Mouse (Mus musculus) CD4-positive helper T cell, adult 2 months (primary cell): ENCODE results near the gene Pycard.

Experiments
- DNase-seq: peaks from one replicate; pipeline ENCODE4 v3.0.0-alpha.2; 2012; ENCODE audit warnings: low read depth, missing footprints, low spot score

Pycard gene

DNA sequence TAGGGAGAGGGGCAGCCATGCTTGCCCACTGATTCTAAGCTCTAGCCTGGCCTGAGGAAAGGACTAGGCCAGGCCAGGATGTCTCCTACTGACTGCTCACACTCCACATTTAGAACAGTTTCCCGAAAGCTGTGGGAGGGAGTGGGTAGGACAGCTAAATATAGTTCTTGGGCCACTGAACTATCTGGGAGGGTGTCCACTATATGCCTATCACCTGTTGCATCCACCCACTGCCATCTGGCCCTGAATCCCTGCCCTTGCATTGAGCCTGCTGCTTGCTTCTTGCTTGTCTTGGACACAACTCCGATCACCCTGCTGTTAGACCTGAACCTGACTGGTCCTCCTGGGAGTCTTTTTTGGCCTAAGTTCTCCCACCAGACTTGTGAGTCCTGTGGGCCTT, 10.0 kb upstream of the Pycard start, which contains the start of gene Trim72:
Gene Trim72 (plus strand): TSS at position 262 of the 400 bp plus-strand sequence.
- no peak for DNase-seq

DNA sequence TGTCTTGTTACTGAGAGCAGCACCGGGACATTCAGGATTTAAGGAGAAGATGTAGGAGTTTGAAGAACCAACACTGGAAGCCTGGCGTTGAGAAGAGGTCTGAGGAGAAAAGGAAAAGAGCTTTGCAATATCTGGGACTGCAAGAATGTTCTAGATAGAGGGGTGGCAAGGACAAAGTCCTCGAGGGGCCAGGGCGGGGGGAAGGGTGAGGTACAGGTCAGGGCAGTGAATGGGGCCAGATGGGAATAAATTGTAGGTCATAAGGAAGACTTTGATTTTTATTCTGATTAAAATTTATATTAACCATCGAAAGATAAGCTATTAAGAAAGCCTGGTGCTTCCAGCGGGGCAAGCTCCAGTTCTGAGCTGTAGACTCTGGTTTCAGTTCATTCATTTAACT, 9.4 kb upstream of the Pycard start:
- no peak for DNase-seq

DNA sequence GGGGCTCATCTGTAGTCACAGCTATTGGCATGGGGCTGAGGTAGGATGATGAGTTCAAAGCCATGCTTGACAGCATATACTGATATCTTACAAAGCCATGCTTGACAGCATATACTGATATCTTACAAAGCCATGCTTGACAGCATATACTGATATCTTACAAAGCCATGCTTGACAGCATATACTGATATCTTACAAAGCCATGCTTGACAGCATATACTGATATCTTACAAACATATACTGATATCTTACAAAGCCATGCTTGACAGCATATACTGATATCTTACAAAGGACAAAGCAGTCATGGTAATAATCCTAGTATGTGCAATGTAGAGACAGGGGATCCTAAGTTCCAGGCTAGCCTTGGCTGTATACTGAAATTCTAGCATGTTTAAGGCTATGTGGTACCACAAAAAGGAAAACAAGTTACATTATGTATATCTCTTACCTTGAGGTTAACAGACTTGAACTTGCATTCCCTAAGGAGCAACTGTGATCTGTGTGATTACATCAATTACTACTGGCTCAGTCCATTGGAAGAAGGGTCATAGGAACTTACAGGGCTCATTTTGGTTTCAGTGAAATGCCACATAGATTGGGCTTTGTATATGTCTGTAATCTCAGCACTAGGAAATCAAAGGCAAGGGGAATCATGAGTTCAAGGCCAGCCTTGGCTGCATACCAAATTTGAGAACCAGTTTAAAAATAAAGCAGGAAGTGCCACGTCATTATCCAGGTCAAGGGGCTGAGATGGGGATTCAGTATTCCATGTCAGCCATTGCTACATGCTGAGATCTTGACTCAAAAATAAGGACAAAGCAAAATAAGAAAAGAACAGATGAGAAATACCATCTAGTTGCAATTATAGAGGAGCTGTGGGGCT, 6.6 kb upstream of the Pycard start:
- DNase-seq = no peak

DNA sequence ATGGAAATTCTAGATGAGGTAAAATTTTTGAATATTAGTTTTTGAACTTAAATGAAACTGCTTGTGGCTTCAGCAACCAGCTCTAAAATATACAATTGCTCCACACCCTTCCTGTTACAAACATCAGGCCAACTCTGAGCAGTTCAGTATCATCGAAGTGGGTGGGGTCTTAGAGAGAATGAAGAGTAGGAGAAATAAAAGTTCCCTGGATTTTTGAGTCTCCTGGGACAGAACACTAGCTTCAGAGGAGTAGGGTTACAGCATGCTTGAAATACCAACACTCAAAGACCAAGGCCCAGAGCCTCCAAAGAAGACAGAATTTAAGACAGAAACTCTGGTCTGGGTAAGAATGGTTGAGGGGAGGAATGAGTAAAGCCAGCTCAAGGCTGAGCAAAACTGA, 5.8 kb upstream of the Pycard start:
- DNase-seq = no peak

DNA sequence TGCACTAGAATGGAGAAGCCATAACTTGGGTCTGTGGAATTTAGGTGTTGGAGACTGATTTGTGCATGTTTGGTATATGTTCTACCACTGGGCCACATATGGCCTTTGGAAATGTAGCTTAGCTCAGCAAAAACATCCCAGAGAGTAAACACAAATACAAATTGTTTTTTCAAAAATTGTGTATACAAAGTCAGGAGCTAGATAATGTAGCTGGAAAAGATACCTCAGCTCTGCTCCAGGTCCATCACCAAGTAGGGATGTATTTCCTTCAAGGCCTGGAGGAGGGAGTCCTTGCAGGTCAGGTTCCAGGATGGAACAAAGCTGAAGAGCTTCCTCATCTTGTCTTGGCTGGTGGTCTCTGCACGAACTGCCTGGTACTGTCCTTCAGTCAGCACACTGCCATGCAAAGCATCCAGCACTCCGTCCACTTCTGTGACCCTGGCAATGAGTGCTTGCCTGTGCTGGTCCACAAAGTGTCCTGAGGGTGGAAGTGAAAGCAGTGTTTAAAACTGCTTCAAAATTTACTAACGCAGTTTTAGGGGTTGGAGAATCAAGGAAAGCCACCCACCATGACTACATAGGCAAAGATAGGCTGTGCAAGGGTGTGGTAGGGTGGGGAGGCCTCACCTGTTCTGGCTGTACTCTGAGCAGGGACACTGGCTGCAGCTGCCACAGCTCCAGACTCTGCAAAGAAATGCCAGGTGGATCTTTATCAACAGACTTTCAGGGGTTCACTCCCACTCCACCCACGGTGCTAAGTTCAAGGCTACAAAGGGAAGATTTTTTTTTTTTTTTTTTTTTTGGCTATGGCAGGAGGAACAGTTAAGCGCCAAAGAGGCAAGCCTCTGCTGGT, 953 bp downstream of the Pycard start:
- DNase-seq = no peak

DNA sequence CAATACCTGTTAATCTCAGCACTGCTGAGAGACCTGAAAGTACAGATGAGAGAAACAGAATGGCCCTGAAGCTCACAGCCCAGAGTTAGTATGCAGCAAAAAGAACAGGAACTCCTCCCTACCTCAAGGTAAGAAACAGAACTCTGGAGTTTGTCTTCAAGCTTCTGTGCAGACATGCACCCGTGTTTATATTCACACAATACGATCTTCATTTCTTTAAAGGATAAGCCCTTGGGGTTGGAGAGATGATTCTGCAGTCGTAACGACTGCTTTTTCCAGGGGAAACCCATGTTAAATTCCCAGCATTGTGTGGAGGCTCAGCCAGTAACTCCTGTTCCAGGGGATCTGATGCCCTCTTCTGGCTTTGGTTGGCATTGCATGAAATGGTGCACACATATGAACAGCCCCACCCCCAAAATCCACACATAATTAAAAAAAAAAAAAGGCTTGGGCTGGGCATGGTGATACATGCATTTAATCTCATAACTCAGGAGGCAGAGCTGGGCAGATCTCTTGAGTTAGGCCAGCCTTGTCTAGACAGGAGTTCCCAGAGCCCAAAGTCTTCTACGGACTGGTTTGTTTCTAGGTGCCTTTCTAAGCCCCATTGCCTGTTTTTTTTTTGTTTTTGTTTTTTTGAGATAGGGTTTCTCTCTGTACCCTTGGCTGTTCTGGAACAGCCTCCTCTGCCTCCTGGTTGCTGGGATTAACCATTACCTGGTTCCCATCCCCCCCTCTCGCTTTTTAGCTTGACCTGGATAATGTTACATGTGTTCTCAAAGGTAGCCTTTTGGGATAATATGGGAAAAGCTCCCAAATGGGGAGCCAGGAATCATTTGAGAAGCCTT, 1.8 kb downstream of the Pycard start:
- DNase-seq = peak; percentile 79

DNA sequence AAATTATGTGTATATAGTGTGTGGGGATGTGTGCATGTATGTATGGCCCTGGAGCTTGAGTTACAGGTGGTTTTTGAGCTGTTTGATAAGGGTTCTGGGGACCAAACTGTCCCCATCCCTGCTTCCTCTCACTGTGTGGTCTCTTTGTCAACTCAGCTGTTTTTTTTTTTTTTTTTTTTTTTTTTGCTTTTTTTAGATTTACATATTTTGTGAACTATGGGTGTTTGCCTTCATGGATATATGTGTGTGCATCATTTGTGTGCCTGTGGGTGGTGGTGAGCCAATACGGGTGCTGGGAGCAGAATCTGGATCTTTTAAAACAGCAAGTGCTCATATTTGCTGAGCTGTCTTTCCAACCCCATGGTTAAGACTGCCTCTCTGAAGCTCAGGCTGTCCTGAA, 4.8 kb downstream of the Pycard start:
- no peak for DNase-seq

DNA sequence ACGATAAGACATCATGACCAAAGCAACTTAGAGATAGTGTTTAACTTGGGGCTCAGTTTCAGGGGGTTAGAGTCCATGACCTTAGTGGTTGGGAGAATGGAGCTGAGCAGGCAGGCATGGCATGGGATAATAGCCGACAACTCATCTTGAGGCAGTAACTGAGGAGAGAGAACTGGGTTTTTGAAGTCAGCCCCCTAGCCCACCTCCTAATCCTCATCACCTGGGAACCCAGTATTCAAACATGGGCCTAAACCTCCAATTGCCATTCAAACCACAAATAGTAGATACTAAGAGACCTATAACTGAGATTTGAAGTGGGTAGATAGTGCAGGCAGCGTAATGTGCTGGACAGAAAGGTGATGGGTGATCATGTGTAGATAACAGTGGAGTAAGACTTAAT, 13.1 kb downstream of the Pycard start:
- DNase-seq = no peak

DNA sequence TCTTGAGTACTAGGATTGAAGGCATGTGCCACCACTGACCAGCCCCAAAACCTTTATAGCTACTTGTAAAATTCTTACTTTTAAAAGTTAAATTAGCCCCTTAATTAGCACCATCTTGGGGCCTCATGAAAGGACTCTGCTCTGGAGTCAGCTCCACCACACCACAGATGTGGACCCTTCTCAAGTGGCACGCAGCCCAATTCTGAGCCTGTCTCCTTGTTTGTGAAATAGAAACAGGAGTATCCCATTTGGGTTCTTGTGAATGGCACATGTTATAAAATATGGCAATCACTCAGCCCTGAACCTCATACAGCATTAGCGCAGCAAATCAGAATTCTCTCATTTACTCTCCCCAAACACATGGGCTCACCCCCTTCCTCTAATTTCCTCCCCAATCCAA, 14.8 kb downstream of the Pycard start:
- DNase-seq = no peak

DNA sequence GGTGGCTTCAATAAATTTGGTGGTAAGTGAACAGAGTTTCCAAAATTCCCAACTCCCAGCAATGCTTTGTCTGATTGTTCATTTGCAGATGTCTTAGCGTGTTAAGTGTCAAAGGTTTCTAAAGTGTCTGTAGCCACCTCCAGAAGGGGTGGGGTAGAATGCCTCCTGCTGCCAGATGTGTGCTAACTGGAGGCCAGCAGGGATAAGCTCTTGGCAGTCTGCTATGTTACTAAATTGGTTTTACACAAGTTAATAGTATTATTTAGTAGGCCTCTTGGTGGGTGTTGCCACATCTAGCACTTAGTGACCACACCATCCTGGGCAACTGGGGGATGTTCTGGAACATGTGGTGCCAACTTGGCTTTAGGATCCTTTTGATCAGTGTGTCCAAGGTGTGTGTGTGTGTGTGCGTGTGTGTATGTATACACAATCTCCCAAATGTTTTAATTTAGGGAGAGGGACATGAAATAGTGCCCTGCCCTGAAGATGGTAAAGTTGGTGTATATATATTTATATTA, 19.2 kb downstream of the Pycard start:
- DNase-seq = no peak

DNA sequence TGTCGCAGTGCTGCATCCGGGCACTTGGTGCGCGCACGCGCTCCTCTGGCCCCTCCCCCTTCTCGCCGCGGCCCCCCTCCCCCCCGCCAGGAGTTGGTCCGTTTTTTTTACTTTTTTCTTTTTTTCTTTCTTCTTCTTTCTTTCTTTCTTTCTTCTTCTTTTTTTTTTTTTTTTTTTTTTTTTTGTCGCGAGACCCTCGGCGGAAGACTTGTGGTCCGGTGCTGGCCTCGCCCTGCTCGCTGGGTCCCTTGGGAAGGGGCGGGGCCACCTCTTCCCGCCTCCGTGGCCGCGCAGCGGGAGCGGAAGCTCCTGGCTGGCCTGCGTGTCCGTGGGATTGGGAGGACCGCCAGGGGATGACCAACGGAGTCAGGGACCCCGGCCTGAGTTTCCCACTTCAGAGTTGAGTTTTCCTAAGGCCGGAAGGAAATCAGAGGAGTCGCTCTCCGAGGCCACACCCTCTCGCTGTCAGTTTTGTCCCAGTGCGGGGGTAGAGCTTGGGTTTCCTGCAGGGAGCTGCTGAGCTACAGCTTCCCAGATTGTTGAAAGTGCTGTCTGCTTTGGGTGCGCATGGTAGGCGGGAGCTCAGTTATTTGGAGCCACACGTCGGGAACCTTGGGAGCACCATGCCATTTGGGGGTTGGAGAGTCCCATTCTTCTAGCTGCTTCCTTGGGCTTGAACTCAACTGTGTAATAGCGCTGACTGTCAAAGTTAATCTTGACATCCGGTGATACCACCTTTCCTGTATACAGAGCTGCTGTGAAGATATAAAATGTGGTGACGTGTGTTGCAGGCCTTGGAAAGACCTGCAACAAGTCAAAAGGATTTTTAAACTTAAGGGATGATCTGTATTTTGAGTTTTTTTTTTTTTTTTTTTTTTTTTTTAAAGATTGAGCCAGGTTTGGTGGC, 25.5 kb downstream of the Pycard start:
- peak; percentile 83 for DNase-seq

DNA sequence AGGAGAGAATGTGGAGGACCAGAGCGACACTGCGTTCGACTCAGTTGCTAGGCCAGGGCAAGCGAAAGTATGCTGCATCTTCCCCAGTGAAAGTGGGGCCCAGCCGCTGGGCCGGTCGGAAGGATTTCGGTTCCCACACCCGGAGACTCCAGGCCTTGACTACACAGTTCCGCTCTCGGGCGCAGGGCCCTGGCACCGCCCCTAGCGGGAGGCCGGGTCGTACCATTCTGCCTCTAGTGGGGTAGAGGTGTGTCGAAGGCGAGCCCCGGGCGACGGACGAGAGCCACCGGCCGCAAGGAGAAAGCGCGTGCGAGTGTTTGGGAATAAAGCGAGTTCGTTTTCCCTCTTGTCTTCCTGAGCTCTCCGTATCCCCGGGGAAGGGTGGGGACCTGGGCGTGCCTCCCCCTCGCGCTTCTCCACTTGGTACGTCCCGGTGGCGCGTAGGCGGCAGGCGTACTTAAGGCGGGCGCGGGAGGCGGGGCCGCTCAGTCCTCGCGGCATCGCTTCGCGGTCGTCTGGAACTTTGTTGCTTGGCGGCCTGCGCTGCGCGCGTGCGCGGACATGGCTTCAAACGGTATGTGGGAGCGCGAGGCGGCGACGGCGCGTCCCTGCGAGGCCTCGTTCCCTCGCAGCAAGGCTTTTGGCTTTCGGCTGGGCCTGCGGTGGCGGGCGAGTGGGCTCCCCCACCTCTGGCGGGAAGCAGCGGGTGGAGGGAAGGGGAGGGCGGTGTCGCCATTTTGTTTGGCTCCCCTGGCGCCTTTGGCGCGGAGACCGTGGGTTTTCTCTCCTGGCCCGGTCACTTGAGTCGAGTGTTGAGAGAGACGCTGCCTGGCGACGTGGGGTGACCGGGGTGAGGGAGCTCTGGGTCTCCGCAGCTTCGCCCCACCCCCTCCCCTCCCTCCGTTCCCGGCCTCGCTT, 26.4 kb downstream of the Pycard start, which contains the start of gene Fus:
Gene Fus (plus strand): TSS at position 454 of the 918 bp plus-strand sequence.
- DNase-seq = peak; percentile 95

DNA sequence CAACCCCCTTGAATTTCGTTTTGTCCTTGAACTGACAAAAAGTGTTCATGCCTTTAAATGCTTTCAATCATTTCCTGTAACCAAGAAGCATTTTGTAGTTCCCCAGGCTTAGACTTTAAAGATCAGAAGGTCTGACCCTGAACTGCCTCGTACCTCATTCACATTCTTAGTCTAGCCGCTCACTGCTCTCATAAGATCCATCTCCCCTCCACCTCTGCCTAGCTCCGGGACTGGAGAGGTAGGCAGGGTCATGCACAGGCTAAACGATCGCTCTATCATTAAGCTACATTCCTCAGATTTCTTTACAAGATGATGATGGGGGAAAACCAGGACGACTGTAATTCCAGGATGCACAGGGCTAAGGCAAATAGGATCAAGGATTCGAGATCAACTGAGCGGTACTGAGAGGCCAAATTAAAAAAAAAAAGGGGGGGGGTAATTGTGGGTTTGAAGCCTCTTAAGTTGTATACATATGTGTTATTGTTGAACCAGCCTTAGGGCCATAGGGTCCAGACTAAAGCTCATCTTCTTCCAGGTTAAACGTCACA, 27.2 kb downstream of the Pycard start:
- DNase-seq = peak; percentile 35

DNA sequence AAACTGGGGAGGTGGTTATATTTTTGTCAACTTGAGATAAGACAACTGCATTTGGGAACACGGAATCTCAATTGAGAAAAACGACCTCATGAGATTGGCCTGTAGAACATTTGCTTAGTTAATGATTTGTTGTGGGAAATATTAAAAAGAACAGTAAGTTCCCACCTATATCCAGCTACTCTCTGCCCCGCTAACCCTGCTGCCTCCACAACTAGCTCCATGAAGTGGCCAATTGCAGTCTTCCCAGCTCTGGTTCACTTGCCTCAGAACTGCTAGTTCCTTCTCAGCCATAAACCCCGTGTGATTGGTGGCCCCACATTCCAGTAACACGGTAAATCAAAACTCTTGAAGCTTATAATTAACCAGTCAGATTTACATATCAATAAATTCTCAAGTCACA, 34.3 kb downstream of the Pycard start:
- no peak for DNase-seq

DNA sequence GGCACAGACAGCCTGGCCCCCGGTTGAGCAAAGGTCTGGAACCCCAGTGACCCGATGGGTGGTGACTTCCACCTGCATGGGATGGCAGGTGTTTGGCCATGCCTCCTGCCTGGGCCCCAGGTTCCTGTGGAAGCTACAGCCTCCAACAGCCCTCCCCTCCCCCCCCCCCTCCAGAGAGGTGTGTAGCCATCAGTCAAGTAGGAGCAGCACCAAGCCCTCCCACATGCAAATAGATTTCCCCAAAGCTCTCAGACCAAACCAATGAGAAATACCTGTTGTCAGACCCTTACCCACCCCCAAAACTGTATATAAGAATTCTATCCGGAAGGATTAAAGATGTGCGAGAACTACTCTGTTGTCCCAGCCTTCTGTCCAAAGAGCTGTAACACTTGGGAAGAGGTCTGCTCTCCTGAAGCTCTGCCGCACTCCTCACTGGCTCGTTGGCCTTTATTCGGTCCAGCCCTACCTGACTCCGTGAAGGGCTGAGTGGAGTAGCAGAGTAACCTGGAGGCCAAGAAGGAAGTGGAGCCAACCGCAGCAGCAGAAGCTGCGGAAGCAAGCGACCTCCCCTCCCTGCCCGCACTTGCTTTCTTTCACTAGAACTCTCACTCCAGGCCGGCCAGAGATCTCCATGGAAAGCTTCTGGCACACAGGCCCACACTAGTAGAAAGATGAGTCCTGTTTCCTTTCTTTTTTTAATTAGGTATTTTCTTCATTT, 40.6 kb downstream of the Pycard start:
- DNase-seq = peak; percentile 45

DNA sequence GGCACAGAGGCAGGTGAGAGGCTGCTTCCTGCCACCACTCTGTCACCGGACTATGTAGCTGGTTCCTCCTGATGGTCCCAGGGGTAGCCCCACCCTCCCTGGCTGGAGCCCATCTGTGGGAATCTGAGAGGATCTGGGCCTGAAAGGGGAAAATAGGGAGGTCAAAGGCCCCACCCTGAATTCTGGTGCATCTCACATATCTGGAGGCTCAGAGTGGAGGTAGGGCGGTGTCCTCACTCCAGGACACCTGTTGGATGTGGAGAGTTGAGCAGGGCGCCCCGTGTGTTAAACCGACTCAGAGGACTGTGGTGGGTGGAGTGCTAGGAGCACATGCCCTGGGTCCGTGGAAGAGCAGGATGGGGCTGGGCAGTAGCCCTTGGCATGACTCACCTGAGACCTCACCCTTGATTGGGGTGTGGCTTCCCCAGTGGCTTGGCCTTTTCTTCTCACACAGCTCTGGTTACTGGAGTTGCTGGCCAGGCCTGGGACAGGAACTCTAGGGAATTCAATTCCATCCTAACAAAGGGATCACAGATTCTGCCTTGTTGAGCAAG, 47.1 kb downstream of the Pycard start, which contains the start of gene Prss36:
Gene Prss36 (minus strand): TSS at position 256 of the 554 bp plus-strand sequence.
- DNase-seq = no peak

DNA sequence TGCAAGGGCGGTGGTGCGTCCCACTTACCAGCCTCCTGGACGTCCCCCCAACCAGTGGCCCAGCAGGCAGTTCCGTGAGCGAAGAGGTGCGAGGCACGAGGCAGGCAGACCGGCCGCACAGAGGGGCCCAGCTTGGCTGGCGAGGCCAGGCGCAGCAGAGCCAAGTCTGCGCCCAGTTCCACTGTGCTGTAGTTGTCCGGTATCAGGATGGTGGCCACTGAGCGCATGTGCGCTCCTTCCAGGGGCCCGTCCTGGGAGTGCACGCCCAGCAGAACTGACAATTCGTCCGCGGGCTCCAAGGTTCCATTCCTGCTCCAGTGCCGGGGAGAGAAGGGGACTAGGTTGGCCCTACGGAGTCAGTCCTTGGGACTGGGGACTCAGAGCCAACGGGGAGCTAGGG, 49.1 kb downstream of the Pycard start:
- DNase-seq = no peak

DNA sequence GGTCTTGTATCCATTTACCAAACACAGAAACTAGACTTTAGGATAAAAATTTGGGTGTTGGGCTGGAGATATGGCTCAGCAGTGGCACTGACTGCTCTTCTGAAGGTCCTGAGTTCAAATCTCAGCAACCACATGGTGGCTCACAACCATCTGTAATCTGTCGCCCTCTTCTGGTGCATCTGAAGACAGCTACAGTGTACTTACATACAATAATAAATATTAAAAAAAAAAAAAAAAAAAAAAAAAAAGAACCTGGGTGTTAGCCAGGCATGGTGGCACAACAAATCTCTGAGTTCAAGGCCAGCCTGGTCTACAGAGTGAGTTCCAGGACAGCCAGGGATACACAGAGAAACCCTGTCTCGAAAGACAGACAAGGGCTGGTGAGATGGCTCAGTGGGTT, 51.6 kb downstream of the Pycard start:
- peak; percentile 27 for DNase-seq
